Mouse (Mus musculus): ENCODE data around the gene Scap. TPM values are rescaled to one million over a fixed set of nuclear protein-coding genes. Genes with fewer than 3 reads are reported as not detected.
A peak's percentile ranks its signal among the peaks of the same experiment; 100 is the strongest.

The Scap gene
- polyA plus RNA-seq, 1 experiment from 2014 or later, result 24.5 TPM

- Histone ChIP-seq H3K9me3 (replicated peaks; ENCODE audit: control insufficient read depth, low read length) (no peaks in the 10 kb centered on the region), H3K36me3 (ENCODE audit: control insufficient read depth, insufficient read depth, low read length) (no peaks in the 10 kb centered on the region), H3K9ac (ENCODE audit: low read length) (no peak overlapping the region), H3K4me3 (ENCODE audit: low read depth, low read length) (no peak overlapping the region), H3K27me3 (replicated peaks; ENCODE audit: control insufficient read depth, insufficient read depth, low read length) (no peaks in the 10 kb centered on the region), H3K4me1 (ENCODE audit: control insufficient read depth, insufficient read depth, low read length) (peaks cover 5% of the 10 kb centered on the region), H3K27ac (ENCODE audit: low read depth, low read length) (no peak overlapping the region), H3K4me2 (ENCODE audit: low read length) (no peak overlapping the region)
- DNase-seq (ENCODE audit: low spot score) (peak; percentile 79), ATAC-seq (no peak)
- WGBS, result 40% methylated on average over 6 of the region's 6 CpGs
These were observed 78.1 kb downstream of the Scap start for GRCm38 (mm10) chr9:110410908-110411887.

- H3K9me3 ChIP-seq (replicated peaks; ENCODE audit: control insufficient read depth, low read length), result no peaks in the 10 kb centered on the region
- H3K4me2 ChIP-seq (ENCODE audit: low read length), result no peak overlapping the region
- H3K27me3 ChIP-seq (replicated peaks; ENCODE audit: control insufficient read depth, insufficient read depth, low read length), result no peaks in the 10 kb centered on the region
- no peaks in the 10 kb centered on the region for H3K36me3 ChIP-seq (ENCODE audit: control insufficient read depth, insufficient read depth, low read length)
- DNase-seq (ENCODE audit: low spot score), result peak; percentile 14
- no peak overlapping the region for H3K9ac ChIP-seq (ENCODE audit: low read length)
- no peak overlapping the region for H3K27ac ChIP-seq (ENCODE audit: low read depth, low read length)
- H3K4me3 ChIP-seq (ENCODE audit: low read depth, low read length), result no peak overlapping the region
- ATAC-seq, result no peak
- no peaks in the 10 kb centered on the region for H3K4me1 ChIP-seq (ENCODE audit: control insufficient read depth, insufficient read depth, low read length)
- 76% methylated on average over 7 of the region's 7 CpGs for WGBS
These were observed 79.8 kb downstream of the Scap start for GRCm38 (mm10) chr9:110412926-110413325.

GRCm38 (mm10) chr9:110413785-110414184 lies 80.7 kb downstream of the Scap start:
- WGBS, result 55% methylated on average over 9 of the region's 9 CpGs
- peak; percentile 46 for DNase-seq (ENCODE audit: low spot score)

GRCm38 (mm10) chr9:110419511-110420112 lies 86.5 kb downstream of the Scap start, which contains the start of gene Ngp:
TSS of gene Ngp (plus strand) at chr9:110419747.
- ATAC-seq, result no peak
- no peaks in the 10 kb centered on the region for H3K27me3 ChIP-seq (replicated peaks; ENCODE audit: control insufficient read depth, insufficient read depth, low read length)
- H3K9me3 ChIP-seq (replicated peaks; ENCODE audit: control insufficient read depth, low read length), result no peaks in the 10 kb centered on the region
- DNase-seq (ENCODE audit: low spot score), result no peak
- 88% methylated on average over 12 of the region's 12 CpGs for WGBS
- H3K27ac ChIP-seq (ENCODE audit: low read depth, low read length), result no peak within 1 kb of the TSS
- no peak within 1 kb of the TSS for H3K4me2 ChIP-seq (ENCODE audit: low read length)
- no peak within 1 kb of the TSS for H3K9ac ChIP-seq (ENCODE audit: low read length)
- H3K36me3 ChIP-seq (ENCODE audit: control insufficient read depth, insufficient read depth, low read length), result no peaks in the 10 kb centered on the region
- H3K4me1 ChIP-seq (ENCODE audit: control insufficient read depth, insufficient read depth, low read length), result no peaks in the 10 kb centered on the region
- H3K4me3 ChIP-seq (ENCODE audit: low read depth, low read length), result no peak within 1 kb of the TSS

More at GRCm38 (mm10) chr9:110413785-110414184, 80.7 kb downstream of the Scap start:
- H3K4me1 ChIP-seq (ENCODE audit: control insufficient read depth, insufficient read depth, low read length), result no peaks in the 10 kb centered on the region
- H3K9me3 ChIP-seq (replicated peaks; ENCODE audit: control insufficient read depth, low read length), result no peaks in the 10 kb centered on the region
- no peaks in the 10 kb centered on the region for H3K36me3 ChIP-seq (ENCODE audit: control insufficient read depth, insufficient read depth, low read length)
- ATAC-seq, result no peak
- no peak overlapping the region for H3K9ac ChIP-seq (ENCODE audit: low read length)
- no peak overlapping the region for H3K27ac ChIP-seq (ENCODE audit: low read depth, low read length)
- no peaks in the 10 kb centered on the region for H3K27me3 ChIP-seq (replicated peaks; ENCODE audit: control insufficient read depth, insufficient read depth, low read length)
- no peak overlapping the region for H3K4me2 ChIP-seq (ENCODE audit: low read length)
- H3K4me3 ChIP-seq (ENCODE audit: low read depth, low read length), result no peak overlapping the region

GRCm38 (mm10) chr9:110431241-110431640 lies 98.2 kb downstream of the Scap start:
- Histone ChIP-seq H3K4me1 (ENCODE audit: control insufficient read depth, insufficient read depth, low read length) (no peaks in the 10 kb centered on the region), H3K9me3 (replicated peaks; ENCODE audit: control insufficient read depth, low read length) (no peaks in the 10 kb centered on the region), H3K9ac (ENCODE audit: low read length) (no peak overlapping the region), H3K36me3 (ENCODE audit: control insufficient read depth, insufficient read depth, low read length) (peaks cover 71% of the 10 kb centered on the region), H3K27me3 (replicated peaks; ENCODE audit: control insufficient read depth, insufficient read depth, low read length) (no peaks in the 10 kb centered on the region), H3K4me3 (ENCODE audit: low read depth, low read length) (no peak overlapping the region), H3K27ac (ENCODE audit: low read depth, low read length) (no peak overlapping the region), H3K4me2 (ENCODE audit: low read length) (no peak overlapping the region)
- 82% methylated on average over 8 of the region's 8 CpGs for WGBS
- DNase-seq (ENCODE audit: low spot score), result no peak
- no peak for ATAC-seq

GRCm38 (mm10) chr9:110433045-110433444 lies 100.0 kb downstream of the Scap start:
- Histone ChIP-seq H3K27me3 (replicated peaks; ENCODE audit: control insufficient read depth, insufficient read depth, low read length) (no peaks in the 10 kb centered on the region), H3K9me3 (replicated peaks; ENCODE audit: control insufficient read depth, low read length) (no peaks in the 10 kb centered on the region), H3K4me1 (ENCODE audit: control insufficient read depth, insufficient read depth, low read length) (no peaks in the 10 kb centered on the region), H3K4me2 (ENCODE audit: low read length) (no peak overlapping the region), H3K9ac (ENCODE audit: low read length) (no peak overlapping the region), H3K4me3 (ENCODE audit: low read depth, low read length) (no peak overlapping the region), H3K27ac (ENCODE audit: low read depth, low read length) (no peak overlapping the region), H3K36me3 (ENCODE audit: control insufficient read depth, insufficient read depth, low read length) (peaks cover 62% of the 10 kb centered on the region)
- ATAC-seq, result no peak
- DNase-seq (ENCODE audit: low spot score), result no peak
- WGBS, result 89% methylated on average over 2 of the region's 2 CpGs

Other genes starting within 250 kb of the Scap start
- gene Smarcc1, start 215.6 kb upstream of the Scap start, polyA plus RNA-seq (2014; fragmentation: Nextera tagmentation; extraction: Ambion mirVana), result 120 and 149 TPM in 2 replicates
- 163 and 189 TPM in 2 replicates for gene Dhx30, start 215.5 kb upstream of the Scap start, polyA plus RNA-seq (2014; fragmentation: Nextera tagmentation; extraction: Ambion mirVana)
- 49.3 and 64.2 TPM in 2 replicates for gene Cspg5, start 89.5 kb upstream of the Scap start, polyA plus RNA-seq (2014; fragmentation: Nextera tagmentation; extraction: Ambion mirVana)
- 35.4 and 37.0 TPM in 2 replicates for gene Elp6, start 28.1 kb upstream of the Scap start, polyA plus RNA-seq (2014; fragmentation: Nextera tagmentation; extraction: Ambion mirVana)
- 13.1 and 18.7 TPM in 2 replicates for gene Ptpn23, start 74.9 kb downstream of the Scap start, polyA plus RNA-seq (2014; fragmentation: Nextera tagmentation; extraction: Ambion mirVana)
- 0.61 and 1.2 TPM in 2 replicates for gene Ngp, start 86.5 kb downstream of the Scap start, polyA plus RNA-seq (2014; fragmentation: Nextera tagmentation; extraction: Ambion mirVana)
- gene Klhl18, start 143.4 kb downstream of the Scap start, polyA plus RNA-seq (2014; fragmentation: Nextera tagmentation; extraction: Ambion mirVana), result 10.5 and 14.3 TPM in 2 replicates
- gene Kif9, start 143.7 kb downstream of the Scap start, polyA plus RNA-seq (2014; fragmentation: Nextera tagmentation; extraction: Ambion mirVana), result 3.0 and 3.2 TPM in 2 replicates
- 36.1 and 43.6 TPM in 2 replicates for gene Setd2, start 199.3 kb downstream of the Scap start, polyA plus RNA-seq (2014; fragmentation: Nextera tagmentation; extraction: Ambion mirVana)